Comparison of ENCODE assay signal across 22 mouse cellular contexts in genomic region chr11:93137841-93138240, GRCm38 (mm10). TPM values are rescaled to one million over a fixed set of nuclear protein-coding genes. Genes with fewer than 3 reads are reported as not detected.
DNase-seq lines count a peak whose midpoint lies in the region; TF ChIP-seq lines count a peak whose summit lies in the region.
"Had no signal": no experiment of that assay in that cellular context is flagged by ENCODE, and none has a peak within 500 bp of the region (broad histone marks: within the 10 kb centered on the region; RNA-seq: fewer than 3 reads in every experiment).

No protein-coding gene starts in this region.

- no peaks in the 10 kb centered on the region for H3K27me3 ChIP-seq in thymus, adult 2 months (ENCODE audit: control insufficient read depth, insufficient read depth, low read length)
- H3K27me3 ChIP-seq: embryonic facial prominence, embryonic 15.5 days; heart, embryonic 13.5 days; hindbrain, embryonic 12.5 days had no signal

- peak; percentile 54 for DNase-seq in cerebellum, adult 11 months
- DNase-seq in cerebellum, adult 18-20 months = peak; percentile 76 to 82
- DNase-seq in cerebellum, adult 9-11 months = peak; percentile 80
- DNase-seq in cerebellum, postnatal 36 days = peak; percentile 61 to 74
- no peak for DNase-seq in urinary bladder, postnatal 36 days (ENCODE audit: low spot score in 2 of 2)
- DNase-seq in kidney, postnatal 10 days = no peak
- no peak for DNase-seq in thymus, adult 2 months
- DNase-seq: adrenal gland, adult 2 months; adrenal gland, postnatal 25 days; embryo, embryonic 11 days; gastrocnemius, adult 2 months; gastrocnemius, postnatal 36 days; heart, adult 11 months; heart, postnatal 36 days; kidney, adult 11 months had no signal

- no peaks in the 10 kb centered on the region for H3K36me3 ChIP-seq in thymus, adult 2 months (ENCODE audit: control insufficient read depth, insufficient read depth, low read length)
- H3K36me3 ChIP-seq: embryonic facial prominence, embryonic 15.5 days; forebrain, embryonic 10.5 days; heart, embryonic 13.5 days; hindbrain, embryonic 12.5 days had no signal

- no peak for TF ChIP-seq POLR2A in thymus, adult 2 months (IDR thresholded peaks at IDR 0.05; ENCODE audit: control insufficient read depth, extremely low read depth, insufficient read depth, low read length, poor library complexity)

- WGBS in thymus, adult 2 months = 81% methylated on average over 1 of the region's 1 CpGs

- H3K4me1 ChIP-seq in thymus, adult 2 months (replicated peaks; ENCODE audit: control insufficient read depth, insufficient read depth, low read length) = no peaks in the 10 kb centered on the region
- H3K4me1 ChIP-seq: embryonic facial prominence, embryonic 15.5 days; forebrain, embryonic 10.5 days; heart, embryonic 13.5 days; hindbrain, embryonic 12.5 days had no signal

- H3K4me3 ChIP-seq in thymus, adult 2 months (ENCODE audit: control insufficient read depth, insufficient read depth, low read length) = no peak overlapping the region
- H3K4me3 ChIP-seq: embryonic facial prominence, embryonic 15.5 days; erythroblast, embryonic 14.5 days; forebrain, embryonic 10.5 days; gastrocnemius, adult 2 months; heart, embryonic 13.5 days; hindbrain, embryonic 12.5 days had no signal

- TF ChIP-seq CTCF in thymus, adult 2 months (IDR thresholded peaks at IDR 0.05; ENCODE audit: borderline replicate concordance, control insufficient read depth, extremely low read depth, insufficient read depth, low read length, poor library complexity) = no peak

- no peak overlapping the region for H3K27ac ChIP-seq in thymus, adult 2 months (ENCODE audit: control insufficient read depth, insufficient read depth, low read length)
- H3K27ac ChIP-seq: embryonic facial prominence, embryonic 15.5 days; forebrain, embryonic 10.5 days; gastrocnemius, adult 2 months; heart, embryonic 13.5 days; hindbrain, embryonic 12.5 days; hindbrain, postnatal 0 days had no signal

RNA-seq across cellular contexts. Expression of gene Car10, which starts 40.0 kb away (rescaled TPM):
- polyA plus RNA-seq in thymus, adult 2 months (2012; rRNA removed) = 0.03 TPM in 1 of 2 replicates, not detected in the other
- polyA plus RNA-seq: erythroblast, embryonic 14.5 days; heart, postnatal 0 days had no signal

Comparison
In these comparisons a context has a peak if more than half of its experiments do, and no peak if none do; other contexts are left out.
1. DNase-seq: peak in cerebellum, adult 11 months (single experiment), cerebellum, adult 18-20 months (2 of 2), cerebellum, adult 9-11 months (single experiment) and cerebellum, postnatal 36 days (2 of 2); none in urinary bladder, postnatal 36 days (0 of 2), kidney, postnatal 10 days (single experiment) and thymus, adult 2 months (single experiment).